Comparison of ENCODE assay signal across 10 mouse cellular contexts in the genomic region with DNA sequence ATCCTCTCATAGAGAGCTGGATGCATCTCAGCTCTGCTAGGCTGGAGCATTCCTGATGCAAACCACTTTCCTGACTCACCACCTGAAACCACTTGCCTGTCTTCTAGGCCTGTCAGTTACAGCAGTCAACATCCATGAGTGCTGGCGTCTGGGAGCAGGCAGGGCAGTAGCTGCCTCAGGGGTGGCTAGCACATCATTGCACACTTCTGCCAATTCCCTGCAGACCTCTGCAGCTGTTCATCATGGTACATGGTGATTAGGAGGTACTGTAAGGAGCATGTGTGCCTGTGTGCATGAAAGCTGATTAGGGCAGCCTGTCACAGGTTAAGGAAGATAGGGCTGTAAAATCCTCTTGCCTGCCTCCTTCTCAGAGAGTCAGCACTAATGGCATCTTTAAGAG.
A peak's percentile ranks its signal among the peaks of the same experiment; 100 is the strongest.
DNase-seq lines count a peak whose midpoint lies in the region; ATAC-seq lines count a peak whose summit lies in the region.
"Had no signal": no experiment of that assay in that cellular context is flagged by ENCODE, and none has a peak within 500 bp of the region (broad histone marks: within the 10 kb centered on the region; RNA-seq: fewer than 3 reads in every experiment).

No protein-coding gene starts in this region.

- no peak overlapping the region for H3K9ac ChIP-seq in intestine, embryonic 15.5 days
- no peak overlapping the region for H3K9ac ChIP-seq in midbrain, embryonic 13.5 days (replicated peaks)

- no peak overlapping the region for H3K4me2 ChIP-seq in intestine, embryonic 15.5 days (replicated peaks)
- H3K4me2 ChIP-seq in midbrain, embryonic 13.5 days (replicated peaks) = no peak overlapping the region

- ATAC-seq in common myeloid progenitor, adult 5-6 weeks (replicated peaks; ENCODE audit: low read depth, poor library complexity, severe bottlenecking) = peak; percentile 77
- peak; percentile 23; the same call in 1 of the 2 replicates for ATAC-seq in intestine, embryonic 15.5 days
- peak; percentile 92 for ATAC-seq in midbrain, embryonic 13.5 days

- peak; percentile 42 for DNase-seq in MN1 (ENCODE audit: low spot score)
- DNase-seq in cerebellum, postnatal 4 days (ENCODE audit: low spot score in 2 of 2) = no peak
- DNase-seq in ovary, adult 18-20 months (ENCODE audit: low spot score) = no peak
- no peak for DNase-seq in adrenal gland, postnatal 36 days
- DNase-seq in layer of hippocampus, adult 11-12 months (ENCODE audit: low spot score) = no peak
- DNase-seq: adrenal gland, postnatal 25 days; kidney, postnatal 25 days had no signal

- H3K27ac ChIP-seq in intestine, embryonic 15.5 days = no peak overlapping the region
- H3K27ac ChIP-seq in midbrain, embryonic 13.5 days = peak overlapping the region; percentile 61

- H3K27me3 ChIP-seq in intestine, embryonic 15.5 days (replicated peaks) = no peaks in the 10 kb centered on the region
- no peaks in the 10 kb centered on the region for H3K27me3 ChIP-seq in midbrain, embryonic 13.5 days

- H3K9me3 ChIP-seq in intestine, embryonic 15.5 days = no peaks in the 10 kb centered on the region
- no peaks in the 10 kb centered on the region for H3K9me3 ChIP-seq in midbrain, embryonic 13.5 days

- no peaks in the 10 kb centered on the region for H3K4me1 ChIP-seq in intestine, embryonic 15.5 days (replicated peaks)
- peaks cover 28% of the 10 kb centered on the region for H3K4me1 ChIP-seq in midbrain, embryonic 13.5 days (replicated peaks)

- 71% methylated on average over 1 of the region's 1 CpGs for WGBS in intestine, embryonic 15.5 days
- 50% methylated on average over 1 of the region's 1 CpGs for WGBS in midbrain, embryonic 13.5 days

- no peaks in the 10 kb centered on the region for H3K36me3 ChIP-seq in intestine, embryonic 15.5 days
- no peaks in the 10 kb centered on the region for H3K36me3 ChIP-seq in midbrain, embryonic 13.5 days

- H3K4me3 ChIP-seq in intestine, embryonic 15.5 days (replicated peaks) = no peak overlapping the region
- H3K4me3 ChIP-seq in midbrain, embryonic 13.5 days (replicated peaks) = no peak overlapping the region

Comparison
In these comparisons a context has a peak if more than half of its experiments do, and no peak if none do; other contexts are left out.
1. ATAC-seq: peak in every context shown above with its lines; median percentile 92 in midbrain, embryonic 13.5 days; 77 in common myeloid progenitor, adult 5-6 weeks; 23 in intestine, embryonic 15.5 days.